Mouse (Mus musculus) cerebellum, postnatal 14 days (tissue): ENCODE measurements around the gene Gm7137.
A peak's percentile ranks its signal among the peaks of the same experiment; 100 is the strongest.
"Not testable (repeated sequence)": the region's sequence is repeated elsewhere in the genome, so short reads cannot be mapped to it uniquely, and the experiment has no call there.

Experiments used
- DNase-seq, 2 experiments: peaks; one replicate each; pipeline ENCODE4 v3.0.0; 2021; ENCODE audit warnings: mixed read lengths in 2 of 2

The Gm7137 gene

GRCm38 (mm10) chr10:77751254-77751653 is 36.7 kb downstream of the Gm7137 start, which contains the start of gene Gm9736:
Gene Gm9736, minus strand, starts transcription at chr10:77751354.
- not testable (repeated sequence) for DNase-seq

- DNase-seq: peak; percentile 41 to 52
Observed at GRCm38 (mm10) chr10:77750686-77751085, 37.3 kb downstream of the Gm7137 start.

GRCm38 (mm10) chr10:77741924-77742688 is 45.9 kb downstream of the Gm7137 start, which contains the start of gene Gm18596:
Gene Gm18596, minus strand, starts transcription at chr10:77742638.
- peak; percentile 47 to 66 for DNase-seq

GRCm38 (mm10) chr10:77738929-77739328 is 49.1 kb downstream of the Gm7137 start:
- DNase-seq: no peak
